Mouse (Mus musculus): Measurements from ENCODE around the gene Ccdc88b.

DNA sequence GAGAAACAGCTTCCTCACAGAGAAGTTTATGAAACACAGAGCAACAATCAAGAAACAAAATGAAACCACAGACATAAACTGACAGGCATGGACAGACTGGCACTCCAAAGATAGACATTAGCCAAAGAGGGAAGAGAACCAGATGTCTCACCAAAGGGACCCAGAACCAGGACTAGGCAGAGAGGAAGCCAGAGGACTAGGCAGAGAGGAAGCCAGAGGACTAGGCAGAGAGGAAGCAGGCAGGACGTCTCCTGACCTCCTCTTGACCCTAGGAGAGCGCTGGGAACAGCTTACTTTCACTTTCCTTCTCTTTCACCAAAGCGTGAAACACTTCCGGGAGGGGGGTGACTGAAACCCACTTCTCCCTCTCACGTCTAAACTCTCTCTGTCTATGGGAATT is 11.3 kb upstream of the Ccdc88b start:
- TF ChIP-seq FLI1 (IDR thresholded peaks at IDR 0.05; ENCODE audit: low read length), result no peak
- TF ChIP-seq GATA1 (IDR thresholded peaks at IDR 0.05; ENCODE audit: borderline replicate concordance, low read length), result no peak
